Mouse (Mus musculus): Measurements from ENCODE around the gene Tcf15.

Tcf15 gene

GRCm38 (mm10) chr2:152143279-152144157, at the start of gene Tcf15:
Gene Tcf15, plus strand, starts transcription at chr2:152143561.
- peak; percentile 76 to 89 for DNase-seq

- DNase-seq = no peak
Observed at GRCm38 (mm10) chr2:152094856-152095545, 48.4 kb upstream of the Tcf15 start.

GRCm38 (mm10) chr2:152096922-152097321, 46.4 kb upstream of the Tcf15 start:
- no peak for DNase-seq

- DNase-seq = no peak
Observed at GRCm38 (mm10) chr2:152097916-152098315, 45.4 kb upstream of the Tcf15 start.

GRCm38 (mm10) chr2:152099538-152099937, 43.8 kb upstream of the Tcf15 start:
- DNase-seq = peak; percentile 23 to 45

- no peak for DNase-seq
Observed at GRCm38 (mm10) chr2:152101761-152102160, 41.6 kb upstream of the Tcf15 start.

GRCm38 (mm10) chr2:152102369-152102768, 41.0 kb upstream of the Tcf15 start:
- DNase-seq = no peak

- DNase-seq = peak in 1 of 2 experiments; percentile 29
Observed at GRCm38 (mm10) chr2:152104711-152105317, 38.5 kb upstream of the Tcf15 start.

- DNase-seq = peak; percentile 90 to 91
Observed at GRCm38 (mm10) chr2:152105318-152106224, 37.8 kb upstream of the Tcf15 start, which contains the start of gene Srxn1. Gene Srxn1, plus strand, starts transcription at chr2:152105516.

GRCm38 (mm10) chr2:152106225-152106595, 37.2 kb upstream of the Tcf15 start:
- DNase-seq = no peak

GRCm38 (mm10) chr2:152106597-152106996, 36.8 kb upstream of the Tcf15 start:
- DNase-seq = no peak

GRCm38 (mm10) chr2:152108702-152109101, 34.7 kb upstream of the Tcf15 start:
- DNase-seq = no peak

GRCm38 (mm10) chr2:152109386-152109785, 34.0 kb upstream of the Tcf15 start:
- DNase-seq = no peak

GRCm38 (mm10) chr2:152111311-152111710, 32.0 kb upstream of the Tcf15 start:
- no peak for DNase-seq

GRCm38 (mm10) chr2:152111920-152112319, 31.4 kb upstream of the Tcf15 start:
- DNase-seq = peak; percentile 89 to 95

- DNase-seq = no peak
Observed at GRCm38 (mm10) chr2:152112490-152112889, 30.9 kb upstream of the Tcf15 start.

- DNase-seq = no peak
Observed at GRCm38 (mm10) chr2:152112970-152113369, 30.4 kb upstream of the Tcf15 start.

GRCm38 (mm10) chr2:152114057-152114975, 29.0 kb upstream of the Tcf15 start:
- DNase-seq = no peak

- DNase-seq = no peak
Observed at GRCm38 (mm10) chr2:152117694-152118093, 25.7 kb upstream of the Tcf15 start.

- no peak for DNase-seq
Observed at GRCm38 (mm10) chr2:152119228-152119865, 24.0 kb upstream of the Tcf15 start.

- DNase-seq = no peak
Observed at GRCm38 (mm10) chr2:152122896-152123295, 20.5 kb upstream of the Tcf15 start.
